Mouse (Mus musculus) kidney, postnatal 25 days (tissue): ENCODE measurements around the gene Tgfb2.

Experiments
- DNase-seq, 2 experiments: peaks; one replicate each; pipeline ENCODE4 v3.0.0; 2021; ENCODE audit warnings: mixed read lengths in 2 of 2

The Tgfb2 gene

DNA sequence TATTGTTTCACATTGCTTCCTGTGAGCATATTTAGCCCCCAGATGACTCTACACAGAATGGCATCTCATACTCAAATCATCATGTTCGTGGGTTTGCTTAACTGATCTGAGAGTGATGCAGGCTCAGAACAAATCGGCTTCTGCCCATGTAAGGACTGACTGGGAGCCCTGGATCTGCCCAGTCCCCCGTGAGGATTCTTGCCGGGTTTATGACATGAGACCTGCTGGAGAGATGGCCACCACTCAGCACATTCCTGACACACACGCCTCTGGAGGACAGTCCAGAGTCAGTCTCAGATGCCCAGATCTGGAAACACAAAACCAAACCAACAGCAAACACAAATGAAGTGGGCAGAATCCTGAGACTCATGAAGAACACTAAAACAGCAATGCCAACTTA lies 128.5 kb downstream of the Tgfb2 start:
- peak in 1 of 2 experiments; percentile 8 for DNase-seq

DNA sequence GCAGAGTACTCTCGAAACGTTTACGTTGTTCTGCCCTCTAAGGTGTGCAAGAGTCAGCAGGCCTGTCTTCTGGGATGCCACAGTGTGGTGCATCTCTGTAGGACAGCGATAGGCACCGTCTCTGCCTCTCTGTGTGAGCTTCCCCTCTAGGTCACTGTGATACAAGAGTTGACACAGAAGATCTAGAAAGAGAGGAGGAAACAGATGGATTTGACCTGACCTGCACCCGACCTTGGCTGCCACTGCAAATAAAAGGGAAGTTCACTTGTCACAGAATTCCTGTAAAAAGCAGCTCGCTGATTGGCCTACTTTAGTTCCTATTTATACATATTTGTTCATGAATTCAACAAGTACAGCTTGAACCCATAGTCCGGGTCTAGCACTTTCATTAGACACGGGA lies 130.2 kb downstream of the Tgfb2 start:
- DNase-seq: peak; percentile 36 to 37

- no peak for DNase-seq
Measured at GRCm38 (mm10) chr1:186575074-186575473, 130.7 kb downstream of the Tgfb2 start.
